Mouse (Mus musculus): ENCODE measurements around the gene Vti1a.

Gene Vti1a

DNA sequence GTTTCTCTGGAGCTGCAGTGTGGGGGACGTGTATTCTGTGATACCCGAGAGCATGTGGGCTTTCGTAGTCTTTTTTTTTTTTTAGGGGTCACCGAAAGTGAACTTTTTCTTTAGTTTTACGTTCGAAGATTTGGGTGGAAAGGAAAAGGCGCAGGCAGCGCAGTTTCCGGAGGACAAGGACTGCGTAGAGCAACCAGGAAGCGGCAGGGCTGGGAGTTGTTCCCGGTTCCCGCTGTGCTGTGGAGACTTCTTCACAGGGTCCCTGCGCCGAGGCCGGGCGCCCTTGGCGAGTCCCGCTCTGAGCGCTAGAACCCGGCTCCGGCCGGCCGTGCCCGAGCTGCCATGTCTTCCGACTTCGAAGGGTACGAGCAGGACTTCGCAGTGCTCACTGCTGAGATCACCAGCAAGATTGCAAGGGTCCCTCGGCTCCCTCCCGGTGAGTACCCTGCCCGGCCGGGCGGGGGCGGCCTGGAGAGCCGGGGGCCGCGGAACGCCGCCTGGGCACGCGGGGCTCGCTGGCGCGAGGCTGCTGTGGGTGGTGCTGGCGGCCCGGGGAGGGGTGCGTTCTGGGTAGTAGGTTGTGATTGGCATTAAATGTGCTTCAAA, at the start of gene Vti1a:
Gene Vti1a, plus strand, starts transcription at position 187 of the 606 bp plus-strand sequence.
- peak; percentile 94 for DNase-seq (ENCODE audit: low read depth, low spot score)

- DNase-seq (ENCODE audit: low read depth, low spot score), result no peak
Observed at GRCm38 (mm10) chr19:55266786-55267185, 49.3 kb upstream of the Vti1a start.

DNA sequence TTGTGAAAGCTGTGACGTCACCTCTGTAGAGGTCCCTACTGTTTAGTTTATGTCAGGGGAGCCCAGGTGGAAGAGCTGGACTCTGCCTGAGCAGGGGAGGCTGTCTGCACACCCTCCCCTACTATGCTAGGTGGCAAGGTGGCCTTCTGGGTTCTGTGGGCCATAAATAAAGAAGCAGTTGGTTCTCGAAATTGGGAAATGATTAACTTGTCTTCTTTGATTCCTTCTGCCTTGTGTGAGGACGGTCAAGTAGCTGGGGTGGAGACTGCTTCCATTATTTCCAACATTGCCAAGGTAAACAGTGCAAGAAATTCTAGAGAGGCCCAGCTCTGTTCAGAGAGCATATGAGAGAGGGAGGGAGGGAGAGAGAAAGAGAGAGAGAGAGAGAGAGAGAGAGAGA, 47.9 kb upstream of the Vti1a start:
- no peak for DNase-seq (ENCODE audit: low read depth, low spot score)

DNA sequence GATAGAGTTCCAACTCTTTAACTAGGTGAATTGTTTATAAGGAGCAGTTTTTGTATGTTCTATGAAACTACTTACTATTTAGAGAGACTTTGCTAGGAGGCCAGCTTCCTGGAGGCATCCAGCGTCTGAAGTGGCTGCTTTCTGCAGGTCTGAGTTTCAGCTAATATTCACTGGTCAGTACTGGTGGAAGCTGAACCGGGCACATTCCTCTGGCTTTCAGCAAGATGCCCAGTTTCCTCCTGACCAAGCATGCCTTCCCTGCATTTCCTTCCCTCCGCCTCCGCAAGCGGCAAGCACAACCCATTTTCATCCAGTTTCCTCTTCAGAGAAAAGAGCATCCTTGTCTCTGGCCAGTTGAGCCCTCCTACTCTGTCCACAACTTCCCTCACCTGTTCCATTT, 47.0 kb upstream of the Vti1a start:
- DNase-seq (ENCODE audit: low read depth, low spot score), result no peak

GRCm38 (mm10) chr19:55271448-55271847, 44.6 kb upstream of the Vti1a start:
- DNase-seq (ENCODE audit: low read depth, low spot score), result no peak

DNA sequence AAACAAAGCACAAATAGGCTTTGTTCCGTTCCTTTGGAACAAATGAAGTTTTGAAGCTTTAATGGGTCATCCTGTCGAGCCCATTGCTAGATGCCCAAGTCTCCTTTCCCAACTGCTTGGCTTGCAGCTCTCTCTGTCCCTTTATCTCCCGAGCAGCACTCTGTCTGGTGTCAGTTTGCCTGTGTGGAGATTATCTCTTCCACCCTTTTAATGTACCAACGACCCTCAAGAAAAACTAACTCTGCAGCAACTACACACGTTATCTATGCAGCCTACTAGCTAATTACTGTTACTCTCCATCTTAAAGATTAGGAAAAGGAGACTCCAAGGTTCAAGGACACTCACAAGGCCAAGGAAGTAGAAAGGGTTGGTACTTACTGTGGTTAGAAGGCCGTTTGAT, 42.8 kb upstream of the Vti1a start:
- DNase-seq (ENCODE audit: low read depth, low spot score), result no peak

- no peak for DNase-seq (ENCODE audit: low read depth, low spot score)
Observed at GRCm38 (mm10) chr19:55276100-55276499, 40.0 kb upstream of the Vti1a start.

- no peak for DNase-seq (ENCODE audit: low read depth, low spot score)
Observed at GRCm38 (mm10) chr19:55276770-55277169, 39.3 kb upstream of the Vti1a start.

DNA sequence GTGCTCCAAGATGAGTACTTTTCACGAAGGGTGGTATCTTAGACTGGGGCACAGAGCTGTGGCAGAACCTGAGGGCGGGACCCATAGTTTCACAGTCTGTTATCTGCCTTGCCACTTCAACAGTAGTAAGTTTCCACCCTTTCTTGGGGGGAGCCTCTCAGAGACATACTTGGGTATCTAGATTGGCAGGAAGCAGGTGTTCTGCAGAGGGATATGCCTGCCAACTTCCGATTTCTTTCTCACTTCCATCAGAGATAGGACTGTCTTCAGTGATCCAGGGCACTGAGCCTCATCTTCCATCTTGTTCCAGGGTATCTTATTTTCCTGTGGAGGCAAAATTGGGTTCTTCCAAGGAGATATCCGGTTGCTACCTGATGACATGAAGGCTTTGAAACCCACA, 32.0 kb upstream of the Vti1a start:
- DNase-seq (ENCODE audit: low read depth, low spot score), result no peak

DNA sequence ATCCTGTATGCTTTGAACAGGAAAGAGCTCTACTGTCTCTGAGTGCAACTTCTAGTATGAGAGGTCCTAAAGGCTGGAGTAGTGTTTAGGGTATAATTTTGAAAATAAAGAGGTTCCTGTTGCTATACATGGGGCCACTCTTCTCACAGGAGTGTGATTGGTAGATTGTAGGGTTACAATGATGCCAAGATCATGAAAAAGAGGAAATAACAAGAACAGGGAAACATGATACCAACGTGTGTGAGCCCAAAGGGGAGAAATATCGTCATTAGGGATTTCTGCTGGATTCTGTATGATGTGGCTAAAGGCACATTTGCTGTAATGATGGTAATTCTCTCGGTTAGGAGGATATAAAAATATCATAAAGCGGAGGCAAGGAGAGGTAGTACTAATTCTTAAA, 30.1 kb upstream of the Vti1a start:
- DNase-seq (ENCODE audit: low read depth, low spot score), result no peak

- DNase-seq (ENCODE audit: low read depth, low spot score), result no peak
Observed at GRCm38 (mm10) chr19:55288974-55289373, 27.1 kb upstream of the Vti1a start.

- DNase-seq (ENCODE audit: low read depth, low spot score), result no peak
Observed at GRCm38 (mm10) chr19:55290621-55291270, 25.3 kb upstream of the Vti1a start.

GRCm38 (mm10) chr19:55292210-55292850, 23.8 kb upstream of the Vti1a start:
- no peak for DNase-seq (ENCODE audit: low read depth, low spot score)

- no peak for DNase-seq (ENCODE audit: low read depth, low spot score)
Observed at GRCm38 (mm10) chr19:55293175-55293574, 22.9 kb upstream of the Vti1a start.

DNA sequence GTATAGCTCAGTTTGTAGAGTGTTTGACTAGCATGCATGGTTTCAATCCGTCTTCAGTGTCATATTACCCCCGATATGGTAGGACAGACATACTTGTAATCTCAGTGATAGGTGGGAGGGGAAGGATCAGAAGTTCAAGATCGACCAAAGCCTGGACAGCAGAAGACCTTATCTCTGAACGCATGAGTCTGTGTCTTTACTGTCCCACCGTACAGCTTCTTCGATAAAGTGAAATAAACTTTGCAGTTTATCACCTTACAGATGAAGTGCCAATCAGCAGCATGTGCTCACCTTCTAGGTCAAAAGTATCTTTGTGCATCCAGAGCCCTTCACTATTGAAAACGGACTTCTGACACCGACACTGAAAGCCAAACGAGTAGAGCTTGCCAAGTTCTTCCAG, 21.0 kb upstream of the Vti1a start:
- DNase-seq (ENCODE audit: low read depth, low spot score), result no peak

- no peak for DNase-seq (ENCODE audit: low read depth, low spot score)
Observed at GRCm38 (mm10) chr19:55295556-55295955, 20.5 kb upstream of the Vti1a start.

GRCm38 (mm10) chr19:55296301-55296700, 19.8 kb upstream of the Vti1a start:
- DNase-seq (ENCODE audit: low read depth, low spot score), result no peak

GRCm38 (mm10) chr19:55297489-55297888, 18.6 kb upstream of the Vti1a start:
- DNase-seq (ENCODE audit: low read depth, low spot score), result no peak

- DNase-seq (ENCODE audit: low read depth, low spot score), result no peak
Observed at GRCm38 (mm10) chr19:55297961-55298360, 18.1 kb upstream of the Vti1a start.

GRCm38 (mm10) chr19:55299378-55299777, 16.7 kb upstream of the Vti1a start:
- DNase-seq (ENCODE audit: low read depth, low spot score), result no peak

- no peak for DNase-seq (ENCODE audit: low read depth, low spot score)
Observed at GRCm38 (mm10) chr19:55300525-55300924, 15.6 kb upstream of the Vti1a start.

GRCm38 (mm10) chr19:55305024-55305423, 11.1 kb upstream of the Vti1a start:
- DNase-seq (ENCODE audit: low read depth, low spot score), result peak; percentile 10

DNA sequence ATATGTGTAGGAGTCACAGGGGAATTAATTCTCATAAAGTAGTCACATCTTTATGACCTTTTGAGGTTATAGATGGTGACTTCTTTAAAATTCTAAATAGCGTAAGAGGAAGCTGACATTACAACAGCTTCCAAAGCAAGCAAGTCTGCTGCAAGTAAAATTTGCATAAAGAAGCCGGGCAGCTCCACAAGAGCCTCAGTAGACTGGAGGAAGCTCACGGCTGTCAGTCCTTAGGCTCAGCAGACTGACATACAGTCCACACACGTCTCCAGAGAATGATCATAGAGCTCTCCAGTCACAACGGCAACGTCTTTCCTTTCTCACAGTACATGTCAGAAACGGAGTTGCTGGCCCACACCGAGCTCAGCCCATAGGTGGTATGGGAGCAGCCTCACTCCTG, 4.2 kb upstream of the Vti1a start:
- no peak for DNase-seq (ENCODE audit: low read depth, low spot score)

Data from CD4-positive helper T cell, adult 2 months (primary cell).